8 mouse cellular contexts compared by ENCODE assay signal in the genomic region with DNA sequence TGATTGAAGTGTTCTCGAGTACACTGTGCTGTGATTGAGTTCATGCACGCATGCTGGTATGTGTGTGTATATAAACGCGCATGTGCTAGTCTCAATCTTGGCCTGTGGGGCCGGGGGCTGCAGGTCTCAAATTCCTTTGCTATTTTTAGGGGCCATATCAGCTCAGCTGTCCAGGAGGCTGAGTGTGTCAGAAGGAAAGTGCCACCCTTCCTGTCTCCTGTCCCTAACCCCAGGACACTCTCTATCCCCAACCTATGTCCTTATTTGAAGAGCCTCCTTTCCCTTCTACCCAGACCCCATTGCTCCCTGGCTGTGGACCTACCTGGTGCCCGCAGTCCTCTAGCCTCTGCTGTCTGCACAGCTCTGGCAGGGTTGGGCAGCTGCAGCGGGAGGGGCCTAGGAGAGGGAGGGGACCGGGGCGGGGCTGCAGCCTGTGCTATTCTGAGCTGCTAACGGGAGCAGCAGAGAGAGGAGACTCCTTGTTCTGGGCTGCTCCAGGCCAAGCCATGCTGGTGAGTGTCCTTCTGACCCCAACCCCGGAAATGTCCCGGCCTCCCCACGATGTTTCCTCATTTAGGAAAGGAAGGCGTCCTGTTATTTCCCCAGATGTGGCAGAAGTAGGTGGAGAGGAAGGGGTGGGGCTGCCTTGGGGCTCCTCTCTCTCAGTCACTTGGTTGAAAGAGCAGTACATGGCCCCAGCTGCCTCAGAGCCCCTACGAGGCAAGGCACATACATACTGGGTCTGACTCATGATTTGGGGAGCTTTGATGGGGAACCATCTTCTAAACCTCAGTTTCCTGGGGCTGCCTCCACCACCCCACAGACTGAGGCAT. TPM values are rescaled to one million over a fixed set of nuclear protein-coding genes. Genes with fewer than 3 reads are reported as not detected.
DNase-seq lines count a peak whose midpoint lies in the region; ATAC-seq and TF ChIP-seq lines count a peak whose summit lies in the region.

No protein-coding gene starts in this region.

- H3K4me1 ChIP-seq in forebrain, embryonic 14.5 days (ENCODE audit: control insufficient read depth, insufficient read depth, low read length), result no peaks in the 10 kb centered on the region
- H3K4me1 ChIP-seq in limb, embryonic 10.5 days, result peaks cover 36% of the 10 kb centered on the region
- H3K4me1 ChIP-seq in stomach, embryonic 14.5 days (ENCODE audit: control insufficient read depth, insufficient read depth, low read length), result peaks cover 18% of the 10 kb centered on the region

- no peak for TF ChIP-seq CTCF in C2C12 (IDR thresholded peaks at IDR 0.05; ENCODE audit: control insufficient read depth, insufficient read depth, insufficient read length)

- H3ac ChIP-seq in C2C12 (ENCODE audit: control insufficient read depth, insufficient read length, low read depth), result peak overlapping the region; percentile 43

- H3K79me3 ChIP-seq in C2C12 (ENCODE audit: low read depth), result peaks cover 10% of the 10 kb centered on the region

- H3K9ac ChIP-seq in forebrain, embryonic 14.5 days (ENCODE audit: low read length), result 0 out of 2 replicates have a peak overlapping the region, but pooled peaks have one; percentile 14
- H3K9ac ChIP-seq in stomach, embryonic 14.5 days (replicated peaks; ENCODE audit: low read depth, low read length), result no peak overlapping the region

- H3K79me2 ChIP-seq in C2C12 (ENCODE audit: control insufficient read depth, insufficient read depth), result peaks cover 90% of the 10 kb centered on the region

- no peak for DNase-seq in forebrain, embryonic 14.5 days (ENCODE audit: low spot score)
- peak; percentile 57 for DNase-seq in limb, embryonic 10.5 days (ENCODE audit: low spot score)
- DNase-seq in cerebellum, adult 9-10 months, result no peak

- 34% methylated on average over 15 of the region's 15 CpGs for WGBS in forebrain, embryonic 14.5 days
- 31% methylated on average over 15 of the region's 15 CpGs for WGBS in limb, embryonic 10.5 days
- WGBS in stomach, embryonic 14.5 days, result 7% methylated on average over 15 of the region's 15 CpGs

- H3K36me3 ChIP-seq in C2C12 (ENCODE audit: control insufficient read depth, insufficient read depth), result peaks cover 2% of the 10 kb centered on the region
- no peaks in the 10 kb centered on the region for H3K36me3 ChIP-seq in forebrain, embryonic 14.5 days (ENCODE audit: control insufficient read depth, insufficient read depth, low read length)
- no peaks in the 10 kb centered on the region; the same call in 1 of the 2 replicates for H3K36me3 ChIP-seq in limb, embryonic 10.5 days
- H3K36me3 ChIP-seq in stomach, embryonic 14.5 days (ENCODE audit: control insufficient read depth, insufficient read depth, low read length), result no peaks in the 10 kb centered on the region

- H3K4me2 ChIP-seq in forebrain, embryonic 14.5 days (ENCODE audit: low read length), result no peak overlapping the region
- H3K4me2 ChIP-seq in stomach, embryonic 14.5 days (replicated peaks; ENCODE audit: low read depth, low read length), result peak overlapping the region; percentile 27

- H3K27me3 ChIP-seq in C2C12 (ENCODE audit: control insufficient read depth, insufficient read depth, insufficient read length), result no peaks in the 10 kb centered on the region
- no peaks in the 10 kb centered on the region for H3K27me3 ChIP-seq in forebrain, embryonic 14.5 days (replicated peaks; ENCODE audit: control insufficient read depth, insufficient read depth, low read length)
- H3K27me3 ChIP-seq in limb, embryonic 10.5 days (ENCODE audit: low read depth, poor library complexity, severe bottlenecking), result no peaks in the 10 kb centered on the region
- H3K27me3 ChIP-seq in stomach, embryonic 14.5 days (ENCODE audit: control insufficient read depth, insufficient read depth, low read length), result no peaks in the 10 kb centered on the region

- ATAC-seq in activated CD4-positive, CD25-positive, alpha-beta regulatory T cell, adult 4 months, result peak; percentile 87
- ATAC-seq in forebrain, embryonic 14.5 days, result 0 out of 2 replicates have a peak, but pooled peaks have one; percentile 37
- ATAC-seq in hematopoietic stem cell, adult 5-6 weeks (replicated peaks in 1 of 2; ENCODE audit: insufficient read depth in 1 of 2, low FRiP score in 2 of 2, low TSS enrichment in 1 of 2, low read depth in 1 of 2, poor library complexity in 2 of 2, severe bottlenecking in 2 of 2), result peak; percentile 54 to 67
- ATAC-seq in megakaryocyte-erythroid progenitor cell, adult 5-6 weeks (replicated peaks; ENCODE audit: low FRiP score, low TSS enrichment, poor library complexity, severe bottlenecking), result peak; percentile 77
- ATAC-seq in stomach, embryonic 14.5 days (ENCODE audit: insufficient number of reproducible peaks, insufficient read depth, low FRiP score, low read depth), result peak; percentile 90

- no peak overlapping the region for H3K4me3 ChIP-seq in C2C12 (ENCODE audit: insufficient read depth, poor library complexity, severe bottlenecking)
- no peak overlapping the region for H3K4me3 ChIP-seq in forebrain, embryonic 14.5 days (ENCODE audit: low read depth, low read length)
- peak overlapping the region; percentile 22 for H3K4me3 ChIP-seq in limb, embryonic 10.5 days
- H3K4me3 ChIP-seq in stomach, embryonic 14.5 days (ENCODE audit: low read depth, low read length), result no peak overlapping the region

- H3K27ac ChIP-seq in forebrain, embryonic 14.5 days (ENCODE audit: low read depth, low read length), result 0 out of 2 replicates have a peak overlapping the region, but pooled peaks have one; percentile 6
- peak overlapping the region; percentile 37; the same call in 1 of the 2 replicates for H3K27ac ChIP-seq in limb, embryonic 10.5 days
- peak overlapping the region; percentile 71 for H3K27ac ChIP-seq in stomach, embryonic 14.5 days (ENCODE audit: low read length)

- H3K9me3 ChIP-seq in forebrain, embryonic 14.5 days (replicated peaks; ENCODE audit: control insufficient read depth, low read length), result no peaks in the 10 kb centered on the region
- H3K9me3 ChIP-seq in limb, embryonic 10.5 days (replicated peaks), result no peaks in the 10 kb centered on the region
- H3K9me3 ChIP-seq in stomach, embryonic 14.5 days (ENCODE audit: control insufficient read depth, low read depth, low read length), result no peaks in the 10 kb centered on the region

TF ChIP-seq in C2C12, 6 proteins besides CTCF, POLR2A, EP300 and RAD21:
- TF ChIP-seq MYOD1 (IDR thresholded peaks at IDR 0.05; ENCODE audit: control insufficient read depth, insufficient read length, low read depth) (no peak), USF1 (IDR thresholded peaks at IDR 0.05; ENCODE audit: low read depth) (no peak), MAX (IDR thresholded peaks at IDR 0.05) (no peak), MYOG (IDR thresholded peaks at IDR 0.05; ENCODE audit: control insufficient read depth, extremely low read depth, insufficient read length) (no peak), CEBPB (IDR thresholded peaks at IDR 0.05; ENCODE audit: low read depth) (no peak), FOSL1 (IDR thresholded peaks at IDR 0.05; ENCODE audit: insufficient read depth, low read length, poor library complexity, severe bottlenecking) (no peak)

RNA-seq across cellular contexts. Expression of a gene that starts 13.5 kb away (rescaled TPM):
- polyA plus RNA-seq in C2C12 (2012; fragmentation: generic; extraction: Trizol), result 0.33 TPM
- polyA plus RNA-seq in activated CD4-positive, CD25-positive, alpha-beta regulatory T cell, adult 4 months (2017; shearing (Covaris generic)), result under 1 TPM; 0.20 to 0.57 TPM
- 0.55 and 0.85 TPM in 2 replicates for polyA plus RNA-seq in forebrain, embryonic 14.5 days (2014; fragmentation: Nextera tagmentation; extraction: Ambion mirVana)
- total RNA-seq in hematopoietic stem cell, adult 5-6 weeks (2017), result not detected in 2 replicates
- 1.1 and 1.4 TPM in 2 replicates for polyA plus RNA-seq in limb, embryonic 10.5 days (2016; fragmentation: Nextera tagmentation; extraction: Ambion mirVana)
- not detected in 2 replicates for total RNA-seq in megakaryocyte-erythroid progenitor cell, adult 5-6 weeks (2014; fragmentation: Nextera tagmentation)
- not detected in 2 replicates for total RNA-seq in megakaryocyte-erythroid progenitor cell, adult 5-6 weeks (2017)
- 1.2 and 1.5 TPM in 2 replicates for polyA plus RNA-seq in stomach, embryonic 14.5 days (2014; fragmentation: Nextera tagmentation; extraction: Ambion mirVana)

RNA-seq across cellular contexts. Expression of a gene that starts 38.0 kb away (rescaled TPM):
- polyA plus RNA-seq in C2C12 (2012; fragmentation: generic; extraction: Trizol), result 57.0 TPM
- 10 to 100 TPM; 22.1 to 29.7 TPM for polyA plus RNA-seq in activated CD4-positive, CD25-positive, alpha-beta regulatory T cell, adult 4 months (2017; shearing (Covaris generic))
- polyA plus RNA-seq in forebrain, embryonic 14.5 days (2014; fragmentation: Nextera tagmentation; extraction: Ambion mirVana), result 30.0 and 37.1 TPM in 2 replicates
- total RNA-seq in hematopoietic stem cell, adult 5-6 weeks (2017), result 97.7 and 133 TPM in 2 replicates
- 25.6 and 29.5 TPM in 2 replicates for polyA plus RNA-seq in limb, embryonic 10.5 days (2016; fragmentation: Nextera tagmentation; extraction: Ambion mirVana)
- total RNA-seq in megakaryocyte-erythroid progenitor cell, adult 5-6 weeks (2014; fragmentation: Nextera tagmentation), result 69.3 and 99.2 TPM in 2 replicates
- 84.3 and 107 TPM in 2 replicates for total RNA-seq in megakaryocyte-erythroid progenitor cell, adult 5-6 weeks (2017)
- polyA plus RNA-seq in stomach, embryonic 14.5 days (2014; fragmentation: Nextera tagmentation; extraction: Ambion mirVana), result 18.4 and 22.3 TPM in 2 replicates

Comparison
In these comparisons a context has a peak if more than half of its experiments do, and no peak if none do; other contexts are left out.
1. ATAC-seq: peak in every context shown above with its lines; median percentile 90 in stomach, embryonic 14.5 days; 87 in activated CD4-positive, CD25-positive, alpha-beta regulatory T cell, adult 4 months; 77 in megakaryocyte-erythroid progenitor cell, adult 5-6 weeks; 60 in hematopoietic stem cell, adult 5-6 weeks; 37 in forebrain, embryonic 14.5 days.
2. H3K27ac ChIP-seq: peak in every context shown above with its lines; median percentile 71 in stomach, embryonic 14.5 days; 37 in limb, embryonic 10.5 days; 6 in forebrain, embryonic 14.5 days.